Mouse (Mus musculus): ENCODE measurements at regions not wholly inside any gene's neighbourhood (a gene's known extent, or its start where the extent isn't known, plus 50 kb on each side); places are given as distances from the start of the nearest gene placed in this dataset.
A peak's percentile ranks its signal among the peaks of the same experiment; 100 is the strongest.

DNA sequence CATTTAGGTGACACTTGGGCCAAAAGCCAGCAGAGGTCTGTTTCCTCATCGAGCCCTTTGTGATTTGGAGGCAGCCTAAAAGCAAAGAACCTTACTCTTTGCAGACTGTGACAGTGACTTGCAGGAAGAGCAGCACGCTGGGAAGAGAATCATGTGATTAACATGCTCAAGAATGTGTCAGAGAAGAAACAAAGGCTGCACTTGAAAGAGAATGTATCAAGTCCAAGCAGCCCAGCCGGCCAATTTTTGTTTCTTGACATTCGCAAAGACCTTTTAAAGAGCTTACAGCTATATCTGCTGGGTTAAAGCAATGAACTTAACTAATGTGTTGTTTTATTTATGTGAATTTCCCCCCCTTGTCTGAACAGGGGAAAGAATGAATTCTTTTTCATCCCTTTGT lies 203.8 kb upstream of the Map3k7 start:
- Histone ChIP-seq H3K4me1 (peaks cover 2% of the 10 kb centered on the region; the same call in 1 of the 2 replicates), H3K27me3 (peaks cover 3% of the 10 kb centered on the region; the same call in 1 of the 2 replicates), H3K9me3 (no peaks in the 10 kb centered on the region), H3K4me3 (no peak overlapping the region), H3K4me2 (replicated peaks) (no peak overlapping the region), H3K36me3 (no peaks in the 10 kb centered on the region), H3K9ac (no peak overlapping the region), H3K27ac (no peak overlapping the region)
- ATAC-seq (ENCODE audit: low FRiP score, low read depth), result no peak
- 75% methylated on average over 4 of the region's 4 CpGs for WGBS

GRCm38 (mm10) chr4:31762199-31762598 lies 201.7 kb upstream of the Map3k7 start:
- Histone ChIP-seq H3K9me3 (no peaks in the 10 kb centered on the region), H3K9ac (no peak overlapping the region), H3K27ac (no peak overlapping the region), H3K36me3 (no peaks in the 10 kb centered on the region), H3K4me1 (peaks cover 2% of the 10 kb centered on the region; the same call in 1 of the 2 replicates), H3K4me3 (no peak overlapping the region), H3K4me2 (replicated peaks) (no peak overlapping the region), H3K27me3 (peaks cover 3% of the 10 kb centered on the region; the same call in 1 of the 2 replicates)
- no peak for ATAC-seq (ENCODE audit: low FRiP score, low read depth)
- WGBS, result 21% methylated on average over 7 of the region's 7 CpGs

- no peak overlapping the region for H3K4me2 ChIP-seq (replicated peaks)
- 49% methylated on average over 6 of the region's 6 CpGs for WGBS
These were observed 195.8 kb upstream of the Map3k7 start for GRCm38 (mm10) chr4:31768026-31768626.

GRCm38 (mm10) chr4:31769325-31769724 lies 194.6 kb upstream of the Map3k7 start:
- H3K4me3 ChIP-seq, result no peak overlapping the region
- H3K4me1 ChIP-seq, result peaks cover 8% of the 10 kb centered on the region; the same call in 1 of the 2 replicates
- no peak overlapping the region for H3K4me2 ChIP-seq (replicated peaks)
- H3K36me3 ChIP-seq, result no peaks in the 10 kb centered on the region
- 82% methylated on average over 4 of the region's 4 CpGs for WGBS
- H3K27me3 ChIP-seq, result no peaks in the 10 kb centered on the region
- ATAC-seq (ENCODE audit: low FRiP score, low read depth), result no peak
- H3K27ac ChIP-seq, result no peak overlapping the region
- no peak overlapping the region for H3K9ac ChIP-seq
- no peaks in the 10 kb centered on the region for H3K9me3 ChIP-seq

More at GRCm38 (mm10) chr4:31768026-31768626, 195.8 kb upstream of the Map3k7 start:
- no peak for ATAC-seq (ENCODE audit: low FRiP score, low read depth)
- Histone ChIP-seq H3K27ac (no peak overlapping the region), H3K4me3 (no peak overlapping the region), H3K9me3 (no peaks in the 10 kb centered on the region), H3K9ac (no peak overlapping the region), H3K27me3 (no peaks in the 10 kb centered on the region), H3K4me1 (0 out of 2 replicates have a peak, but pooled peaks cover 4% of the 10 kb centered on the region), H3K36me3 (no peaks in the 10 kb centered on the region)

GRCm38 (mm10) chr4:31786284-31786683 lies 177.6 kb upstream of the Map3k7 start:
- 82% methylated on average over 1 of the region's 1 CpGs for WGBS
- Histone ChIP-seq H3K4me1 (no peaks in the 10 kb centered on the region), H3K4me2 (replicated peaks) (no peak overlapping the region), H3K27ac (no peak overlapping the region), H3K36me3 (no peaks in the 10 kb centered on the region), H3K9me3 (no peaks in the 10 kb centered on the region), H3K4me3 (no peak overlapping the region), H3K27me3 (no peaks in the 10 kb centered on the region), H3K9ac (no peak overlapping the region)
- ATAC-seq (ENCODE audit: low FRiP score, low read depth), result no peak

DNA sequence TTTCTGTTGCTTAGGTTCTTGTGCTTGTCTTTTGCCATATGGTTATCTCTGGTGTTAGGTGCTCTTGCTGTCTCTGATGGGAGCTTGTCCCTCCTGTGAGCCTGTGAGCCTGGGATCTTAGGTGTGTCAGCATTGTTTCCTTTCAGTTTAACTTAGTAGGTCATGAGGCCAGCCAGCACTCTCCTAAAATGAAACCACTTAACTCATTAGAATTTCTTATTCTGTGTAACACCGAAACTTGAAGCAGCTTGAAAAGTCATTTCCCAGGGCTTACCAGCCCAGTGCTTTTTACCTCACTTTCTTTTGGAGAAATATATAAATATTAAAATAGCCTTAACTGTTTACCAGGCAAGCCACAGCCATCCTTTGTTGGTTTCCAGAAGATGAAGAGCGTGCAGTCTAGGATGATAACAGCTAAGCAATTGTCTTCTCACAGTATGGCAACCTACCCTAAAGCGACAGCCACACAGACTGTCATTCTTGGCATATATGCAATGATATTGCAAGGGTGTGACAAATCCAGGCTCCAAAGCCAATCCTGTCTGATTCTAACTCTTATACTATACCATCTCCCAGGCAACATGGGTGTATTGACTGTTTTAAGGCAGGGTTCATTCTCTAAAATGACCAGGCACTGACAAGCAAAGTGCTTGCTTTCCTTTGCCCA lies 146.2 kb upstream of the Map3k7 start:
- 89% methylated on average over 3 of the region's 3 CpGs for WGBS
- no peak overlapping the region for H3K9ac ChIP-seq
- no peak overlapping the region for H3K27ac ChIP-seq
- no peak overlapping the region for H3K4me3 ChIP-seq
- H3K9me3 ChIP-seq, result no peaks in the 10 kb centered on the region
- no peaks in the 10 kb centered on the region for H3K27me3 ChIP-seq
- peaks cover 9% of the 10 kb centered on the region for H3K4me1 ChIP-seq
- no peak for ATAC-seq (ENCODE audit: low FRiP score, low read depth)
- H3K4me2 ChIP-seq (replicated peaks), result no peak overlapping the region
- no peaks in the 10 kb centered on the region for H3K36me3 ChIP-seq

DNA sequence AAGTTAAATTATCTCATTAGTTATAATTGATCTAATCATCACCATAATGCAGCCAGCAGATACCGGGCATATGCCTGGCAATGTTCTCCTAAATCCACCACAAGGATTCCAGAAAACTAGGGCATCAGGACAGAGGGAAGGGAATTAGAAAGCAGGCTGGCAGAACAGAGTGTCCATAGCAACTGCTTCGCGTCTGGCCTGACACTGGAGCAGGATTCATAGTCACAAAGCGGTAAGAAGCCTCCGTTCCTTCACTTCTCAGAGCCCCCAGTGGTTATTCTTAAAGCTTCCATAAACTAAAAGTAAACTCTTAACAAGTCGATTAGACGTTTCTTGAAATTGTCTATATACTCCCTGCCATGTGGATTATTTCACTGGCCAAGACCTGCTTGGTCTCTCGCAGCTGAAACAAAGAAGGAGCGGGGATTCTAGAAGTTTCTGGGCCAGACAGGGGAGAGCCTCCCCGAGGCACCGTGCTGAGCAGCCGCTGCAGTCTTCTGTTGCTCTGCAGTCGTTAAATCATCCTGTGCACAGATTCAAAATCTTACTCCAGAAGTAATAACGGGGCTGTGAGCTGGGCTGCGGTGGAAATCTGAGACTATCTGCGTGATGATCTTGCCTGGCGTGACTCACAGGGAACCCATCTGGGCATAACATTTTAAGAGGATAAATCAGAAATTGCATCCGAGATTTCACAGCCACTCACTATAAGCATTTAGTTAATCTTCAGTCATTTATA lies 144.2 kb upstream of the Map3k7 start:
- no peak for ATAC-seq (ENCODE audit: low FRiP score, low read depth)
- Histone ChIP-seq H3K4me2 (replicated peaks) (no peak overlapping the region), H3K9ac (no peak overlapping the region), H3K27ac (no peak overlapping the region), H3K9me3 (no peaks in the 10 kb centered on the region), H3K4me1 (peaks cover 29% of the 10 kb centered on the region), H3K4me3 (no peak overlapping the region), H3K36me3 (no peaks in the 10 kb centered on the region), H3K27me3 (no peaks in the 10 kb centered on the region)
- 50% methylated on average over 18 of the region's 18 CpGs for WGBS

- no peaks in the 10 kb centered on the region for H3K9me3 ChIP-seq
- H3K27ac ChIP-seq, result peak overlapping the region; percentile 45; the same call in 1 of the 2 replicates
- peak; percentile 87 for ATAC-seq (ENCODE audit: low FRiP score, low read depth)
- H3K4me3 ChIP-seq, result peak overlapping the region; percentile 41
- H3K36me3 ChIP-seq, result no peaks in the 10 kb centered on the region
- peaks cover 29% of the 10 kb centered on the region for H3K4me1 ChIP-seq
- WGBS, result 8% methylated on average over 19 of the region's 19 CpGs
- peak overlapping the region; percentile 76 for H3K4me2 ChIP-seq (replicated peaks)
- peak overlapping the region; percentile 59 for H3K9ac ChIP-seq
- no peaks in the 10 kb centered on the region for H3K27me3 ChIP-seq
These were observed 140.1 kb upstream of the Map3k7 start for GRCm38 (mm10) chr4:31823574-31824348.

DNA sequence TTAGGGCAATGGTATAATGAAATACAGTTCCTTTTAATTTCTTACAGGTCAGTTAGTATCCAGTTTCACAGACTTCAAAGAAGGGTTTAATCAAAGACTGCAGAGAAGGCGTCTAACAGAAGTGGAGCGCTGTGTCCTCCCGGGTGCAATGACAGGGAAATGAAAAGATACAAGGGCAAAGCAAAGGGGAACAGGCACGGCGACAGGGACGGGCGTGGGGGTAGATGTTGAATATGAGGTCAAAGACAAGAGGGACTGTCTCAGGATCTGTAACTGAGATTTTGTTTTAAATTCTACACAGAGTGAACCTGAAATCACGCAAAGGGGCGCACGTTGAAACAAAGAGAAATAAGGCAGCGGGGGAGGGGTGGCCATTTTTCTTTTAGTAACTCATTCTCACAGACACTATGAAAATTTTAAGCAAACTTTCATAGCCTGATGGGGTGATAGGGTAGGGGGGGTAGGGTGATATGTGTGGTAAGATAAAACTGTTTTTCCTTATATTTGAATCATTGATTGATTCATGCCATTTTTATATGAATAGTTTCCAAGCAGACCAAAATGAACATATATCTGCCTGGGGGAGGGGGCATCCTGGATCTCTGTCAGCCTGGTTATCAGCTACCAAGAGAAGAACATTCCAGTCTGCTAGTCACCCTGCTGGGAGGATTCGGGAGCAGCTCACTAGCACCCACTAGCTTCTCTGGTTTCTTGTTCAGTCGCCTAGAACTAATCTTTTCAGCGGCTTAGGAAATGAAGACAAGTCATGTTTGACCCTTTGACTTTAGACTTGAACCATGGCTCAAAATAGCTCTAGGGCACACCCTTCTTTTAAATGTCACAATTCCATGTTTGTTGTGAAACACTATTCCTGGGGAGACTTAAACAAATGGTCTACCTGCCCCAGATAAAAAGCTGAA lies 139.1 kb upstream of the Map3k7 start:
- H3K9ac ChIP-seq, result peak overlapping the region; percentile 59; the same call in 1 of the 2 replicates
- H3K27ac ChIP-seq, result peak overlapping the region; percentile 45; the same call in 1 of the 2 replicates
- no peaks in the 10 kb centered on the region for H3K36me3 ChIP-seq
- H3K4me2 ChIP-seq (replicated peaks), result peak overlapping the region; percentile 76
- peaks cover 25% of the 10 kb centered on the region for H3K4me1 ChIP-seq
- 28% methylated on average over 14 of the region's 14 CpGs for WGBS
- H3K27me3 ChIP-seq, result no peaks in the 10 kb centered on the region
- H3K4me3 ChIP-seq, result peak overlapping the region; percentile 41
- no peaks in the 10 kb centered on the region for H3K9me3 ChIP-seq
- ATAC-seq (ENCODE audit: low FRiP score, low read depth), result no peak

DNA sequence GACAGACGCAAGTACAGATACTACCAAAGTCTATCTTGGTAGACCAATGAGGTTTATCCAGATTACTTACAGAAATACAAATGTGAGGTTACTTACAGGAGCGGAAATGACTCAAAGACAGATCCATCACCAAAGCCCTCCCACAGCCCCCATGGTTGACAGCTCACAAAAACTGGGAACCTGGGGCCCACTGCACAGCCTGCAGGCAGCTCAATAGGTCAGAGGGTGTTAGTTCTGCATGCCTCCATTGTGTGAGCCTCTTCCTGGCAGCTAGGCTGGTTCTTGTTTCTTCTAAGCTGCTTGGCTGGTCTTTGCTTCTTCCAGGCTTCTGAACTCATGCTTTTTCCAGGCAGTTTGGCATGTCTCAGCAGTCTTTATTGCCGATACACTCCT lies 138.5 kb upstream of the Map3k7 start:
- H3K9me3 ChIP-seq, result no peaks in the 10 kb centered on the region
- H3K4me1 ChIP-seq, result peaks cover 29% of the 10 kb centered on the region
- H3K4me2 ChIP-seq (replicated peaks), result no peak overlapping the region
- H3K9ac ChIP-seq, result no peak overlapping the region
- H3K4me3 ChIP-seq, result no peak overlapping the region
- H3K27ac ChIP-seq, result no peak overlapping the region
- no peak for ATAC-seq (ENCODE audit: low FRiP score, low read depth)
- WGBS, result 61% methylated on average over 3 of the region's 3 CpGs
- no peaks in the 10 kb centered on the region for H3K27me3 ChIP-seq
- no peaks in the 10 kb centered on the region for H3K36me3 ChIP-seq

GRCm38 (mm10) chr4:31826661-31827060 lies 137.2 kb upstream of the Map3k7 start:
- Histone ChIP-seq H3K4me2 (replicated peaks) (no peak overlapping the region), H3K36me3 (no peaks in the 10 kb centered on the region), H3K4me3 (no peak overlapping the region), H3K27ac (no peak overlapping the region), H3K27me3 (no peaks in the 10 kb centered on the region), H3K4me1 (peaks cover 33% of the 10 kb centered on the region), H3K9me3 (no peaks in the 10 kb centered on the region), H3K9ac (no peak overlapping the region)
- no peak for ATAC-seq (ENCODE audit: low FRiP score, low read depth)
- 86% methylated on average over 8 of the region's 8 CpGs for WGBS
